Mouse (Mus musculus) neural tube, embryonic 10.5 days (tissue): ENCODE results near the gene Stn1.

Source experiments
- DNase-seq: peaks from one replicate; pipeline ENCODE4 v3.0.0-alpha.2; 2017; ENCODE audit warnings: low spot score; ENCODE audit errors: extremely low spot score

Stn1 gene

DNA sequence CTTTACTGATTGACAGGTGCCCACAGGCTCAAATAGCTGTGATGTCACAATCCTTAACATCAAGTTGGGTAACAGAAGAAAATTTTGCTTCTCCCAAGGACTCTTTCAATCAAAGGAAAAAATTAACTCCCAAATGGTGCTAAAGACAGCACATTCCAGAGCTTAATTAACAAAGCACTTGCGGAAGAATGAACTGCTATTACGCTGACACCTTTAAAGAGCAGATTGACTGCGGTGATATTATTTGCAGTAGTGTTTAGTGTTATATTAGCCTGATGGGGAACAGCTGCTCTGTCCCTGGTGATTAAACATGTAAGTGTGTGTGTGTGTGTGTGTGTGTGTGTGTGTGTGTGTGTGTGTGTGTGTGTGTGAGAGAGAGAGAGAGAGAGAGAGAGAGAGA, 7.7 kb upstream of the Stn1 start:
- no peak for DNase-seq

DNA sequence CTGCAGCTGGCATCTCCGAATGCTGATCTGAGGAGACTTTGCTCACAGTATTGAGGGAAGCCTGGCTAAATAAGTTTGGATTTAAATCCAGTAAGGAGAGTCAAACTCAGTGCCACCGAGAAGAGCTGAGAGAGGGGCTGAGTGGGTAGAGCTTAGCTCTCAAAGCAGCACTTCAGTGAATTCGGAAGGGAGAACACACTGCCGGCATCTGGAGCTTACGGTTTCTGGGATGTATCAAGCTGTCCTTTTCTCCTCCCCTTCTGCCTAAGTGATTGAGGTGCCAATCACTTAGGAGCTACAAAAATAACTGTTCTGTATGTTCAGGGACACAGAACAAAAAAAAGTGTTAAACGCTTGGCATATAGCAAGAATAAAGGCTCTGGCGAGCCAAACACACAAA, 5.1 kb upstream of the Stn1 start:
- no peak for DNase-seq

DNA sequence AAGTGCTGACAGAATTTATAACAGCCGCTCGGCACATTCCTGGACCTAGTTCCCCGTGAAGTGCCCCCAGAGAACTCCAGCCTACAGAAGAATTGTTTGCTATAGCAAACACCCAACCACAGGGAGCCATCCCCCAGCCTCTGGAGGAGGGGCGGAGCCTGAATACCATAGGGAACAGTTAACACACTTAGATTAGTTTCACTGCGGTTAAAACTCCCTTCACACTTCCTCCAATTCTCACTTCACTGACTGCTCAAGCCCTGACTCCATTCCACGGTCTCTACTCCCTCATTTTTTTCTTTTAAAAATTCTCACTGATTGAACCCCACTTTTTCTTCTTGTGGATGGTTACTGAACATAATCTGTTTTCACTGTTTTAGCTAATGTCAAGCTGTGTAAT, 1.5 kb upstream of the Stn1 start:
- no peak for DNase-seq

DNA sequence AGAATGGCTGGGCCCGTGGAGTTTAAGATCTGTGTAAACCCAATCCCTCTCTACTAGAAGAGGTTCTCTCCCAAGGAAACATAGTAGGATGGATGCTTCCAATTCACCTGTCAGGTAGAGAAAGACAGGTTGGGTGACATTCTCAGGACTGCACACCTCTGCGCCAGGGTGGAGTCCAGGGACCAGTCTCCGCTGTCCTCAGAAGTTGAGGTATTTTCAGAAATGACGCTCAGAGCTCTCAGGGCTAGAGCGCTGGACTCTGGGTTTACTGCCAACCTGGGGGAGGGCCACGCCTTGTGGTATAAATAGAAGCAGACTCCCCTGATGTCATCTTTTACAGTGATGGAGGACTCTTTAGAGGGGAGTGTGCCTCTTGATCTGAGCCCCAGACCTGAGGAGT, 572 bp upstream of the Stn1 start:
- DNase-seq: no peak

DNA sequence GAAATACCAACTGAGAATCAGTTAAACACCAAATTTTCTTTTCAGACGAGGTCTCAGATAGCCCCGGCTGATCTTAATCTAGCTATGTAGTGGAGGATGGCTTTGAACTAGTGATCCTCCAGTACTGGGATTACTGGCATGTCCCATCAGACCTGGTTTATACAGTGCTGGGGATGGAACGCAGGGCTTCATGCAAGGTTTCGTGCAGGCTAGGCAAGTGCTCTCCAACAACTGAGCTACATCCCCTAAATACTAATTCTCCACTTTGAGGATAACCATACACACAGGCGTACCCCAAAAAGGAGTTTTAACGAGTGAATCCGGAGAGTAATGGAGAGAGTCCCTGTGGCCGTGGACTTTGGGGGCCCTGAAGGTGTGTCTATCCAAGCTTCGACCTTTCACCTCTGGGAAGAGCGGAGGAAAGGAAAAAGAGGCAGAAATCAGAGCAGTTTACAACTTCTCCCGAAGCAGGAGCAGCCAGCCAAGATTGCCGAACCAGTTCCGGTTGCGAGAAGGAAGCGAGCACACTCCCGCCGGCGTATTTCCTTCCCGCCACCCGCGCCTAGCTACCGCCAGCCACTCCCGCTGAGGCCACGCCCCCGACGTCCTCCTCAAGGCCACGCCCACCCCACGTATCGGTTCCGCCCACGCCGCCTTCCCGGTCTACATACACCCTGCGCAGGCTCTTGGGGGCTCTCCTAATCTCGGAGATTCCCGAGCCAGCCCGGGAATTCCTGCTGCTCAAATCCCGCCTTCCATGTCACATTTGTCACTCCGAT, 597 bp downstream of the Stn1 start:
- DNase-seq: peak; percentile 99

DNA sequence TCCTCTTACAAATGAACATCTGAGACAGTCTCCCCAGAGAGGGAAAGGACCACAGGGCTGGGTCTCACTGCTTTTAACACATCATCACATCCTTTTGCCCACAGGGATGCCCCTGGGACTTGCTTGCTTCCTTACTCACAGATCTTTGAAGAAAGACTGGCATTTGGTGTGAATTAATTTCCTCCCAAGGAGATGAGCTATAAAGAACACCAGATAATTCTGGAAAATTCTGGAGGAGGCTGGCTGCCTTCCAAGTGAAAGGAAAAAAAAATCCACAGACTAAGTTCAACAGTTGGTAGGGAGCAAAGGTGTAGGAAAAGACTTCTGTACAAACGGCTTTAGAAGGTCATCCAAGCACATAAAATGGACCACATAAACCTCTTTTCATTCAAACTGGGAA, 3.2 kb downstream of the Stn1 start:
- DNase-seq: no peak

DNA sequence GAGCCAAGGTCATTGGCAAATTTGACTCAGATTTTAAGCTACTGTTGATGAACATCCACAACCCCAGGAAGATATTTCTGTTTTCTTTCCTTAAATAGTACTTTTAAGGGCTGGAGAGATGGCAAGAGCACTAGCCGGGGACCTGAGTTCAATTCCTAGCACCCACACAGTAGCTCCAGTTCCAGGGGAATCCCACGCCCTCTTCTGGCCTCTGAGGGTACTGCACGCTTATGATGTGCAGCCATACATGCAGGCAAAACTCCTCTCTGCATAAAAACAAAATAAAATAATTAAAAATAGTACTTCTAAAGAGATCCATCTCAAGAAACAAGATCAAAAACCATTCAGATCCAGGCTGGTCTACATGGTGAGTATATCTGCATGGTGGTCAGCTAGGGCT, 4.9 kb downstream of the Stn1 start:
- DNase-seq: no peak

DNA sequence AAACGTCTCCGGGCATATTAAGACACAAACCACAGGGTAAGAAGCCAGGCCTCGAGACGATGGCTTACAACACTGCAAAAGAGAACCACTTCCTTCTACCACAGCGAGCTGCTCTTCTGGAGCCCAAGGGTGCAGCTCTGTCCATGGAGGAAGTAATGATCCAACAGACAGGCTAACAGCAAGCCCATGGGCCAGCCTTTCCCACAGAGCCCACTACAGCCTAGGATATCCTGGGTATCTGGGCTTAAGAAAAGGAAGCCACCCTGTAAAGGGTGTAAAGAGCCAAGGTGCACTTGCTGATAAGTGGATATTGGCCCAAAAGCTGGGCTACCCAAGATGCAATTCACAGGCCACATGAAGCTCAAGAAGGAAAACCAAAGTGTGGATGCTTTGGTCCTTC, 6.0 kb downstream of the Stn1 start:
- no peak for DNase-seq

DNA sequence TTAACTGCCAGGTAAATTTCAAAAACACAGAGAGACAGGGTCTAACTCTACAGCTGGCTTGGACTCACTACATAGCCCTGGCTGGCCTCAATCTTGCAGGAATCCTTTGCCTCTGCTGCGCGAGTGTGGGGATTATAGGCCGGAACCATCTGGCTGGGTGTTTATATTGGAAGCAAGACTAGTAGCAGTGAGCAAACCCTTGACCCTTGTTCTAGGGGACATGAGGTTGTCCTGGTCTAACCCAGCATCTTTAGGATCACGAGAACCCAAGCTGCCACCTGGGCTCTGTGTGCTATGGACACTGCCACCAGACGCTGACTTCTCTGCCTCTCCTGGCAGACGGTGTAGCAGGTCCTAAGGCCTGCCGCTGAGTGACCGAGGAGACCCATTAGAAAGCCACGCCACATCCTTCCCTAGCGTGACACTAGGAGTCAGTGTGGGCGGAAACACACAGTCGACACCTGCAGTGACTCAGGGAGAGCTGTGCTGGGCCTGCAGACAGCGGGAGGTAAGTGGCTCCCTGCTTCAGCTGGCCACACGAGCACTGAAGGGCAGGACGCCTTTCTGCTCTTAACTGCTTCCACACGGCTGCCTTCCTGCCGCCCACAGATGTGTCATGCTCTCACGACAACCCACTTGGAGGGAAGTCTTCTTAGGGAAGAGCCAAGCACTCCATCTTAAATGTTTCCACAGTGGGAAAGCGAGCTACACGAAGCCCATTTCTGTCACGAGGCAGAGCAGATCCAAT, 10.9 kb downstream of the Stn1 start:
- no peak for DNase-seq

DNA sequence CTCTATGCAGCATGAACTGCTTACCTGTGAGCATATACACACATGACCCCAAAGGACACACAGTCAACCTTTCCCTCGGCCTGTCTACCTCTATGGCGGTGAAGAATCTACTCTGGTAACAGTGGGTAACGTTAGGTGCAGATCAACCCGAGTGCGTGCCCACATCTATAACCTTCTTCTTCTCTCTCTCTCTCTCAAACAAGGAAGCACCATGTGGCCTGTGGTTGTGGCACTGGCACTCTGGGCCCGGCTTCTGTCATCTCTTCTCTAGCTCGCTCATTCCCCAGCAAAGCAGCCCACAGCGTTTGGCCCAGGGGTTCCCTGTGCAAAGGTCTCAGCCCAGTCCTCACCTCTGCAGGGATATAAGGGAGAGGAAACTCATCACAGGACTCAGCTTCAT, 12.4 kb downstream of the Stn1 start:
- no peak for DNase-seq

DNA sequence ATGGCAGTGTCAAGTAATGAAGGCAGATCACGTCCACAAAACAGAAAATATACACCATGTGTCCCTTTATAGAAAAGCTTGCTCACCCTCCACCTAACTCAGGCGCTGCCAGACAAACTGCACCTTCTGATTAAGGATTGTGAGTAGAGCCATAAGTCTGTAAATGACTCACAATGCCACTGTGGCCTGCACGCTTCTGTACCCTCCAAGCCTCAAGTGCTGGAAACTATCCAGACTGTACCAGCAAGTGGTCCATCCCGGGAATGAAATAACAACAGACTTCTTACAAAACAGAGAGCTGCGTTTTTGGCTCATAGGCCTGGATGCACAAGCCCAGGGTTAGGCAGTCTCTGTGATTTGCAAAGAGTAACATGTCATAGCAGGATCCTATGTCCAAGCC, 15.9 kb downstream of the Stn1 start:
- DNase-seq: no peak

DNA sequence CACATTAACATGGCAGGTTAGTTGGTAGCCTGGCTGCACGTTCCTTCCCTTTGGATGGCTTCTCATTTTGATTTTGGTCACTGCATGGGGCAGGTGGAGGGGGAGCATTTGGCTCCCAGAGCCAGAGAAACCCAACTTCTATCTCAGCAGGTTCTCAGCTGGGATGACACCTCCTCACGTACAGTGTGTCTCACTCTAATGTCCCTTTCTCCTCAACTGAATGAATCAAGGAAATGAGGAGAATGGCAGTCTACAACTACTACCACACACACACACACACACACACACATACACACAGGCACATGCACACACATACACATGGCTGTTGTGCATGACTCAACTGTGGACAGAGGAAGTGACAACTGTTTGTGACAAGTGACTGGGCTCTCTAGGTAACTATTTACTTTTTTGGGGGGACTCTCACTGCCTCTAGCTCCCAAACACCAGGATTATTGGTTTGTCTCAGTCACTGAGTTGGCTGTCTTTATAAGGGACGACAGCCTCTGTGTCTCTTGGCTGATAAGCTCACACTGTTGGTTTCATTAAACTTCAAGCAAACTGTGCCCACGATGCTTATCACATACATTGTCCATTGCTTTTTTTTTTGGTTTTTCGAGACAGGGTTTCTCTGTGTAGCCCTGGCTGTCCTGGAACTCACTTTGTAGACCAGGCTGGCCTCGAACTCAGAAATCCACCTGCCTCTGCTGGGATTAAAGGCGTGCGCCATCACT, 18.0 kb downstream of the Stn1 start:
- DNase-seq: no peak

DNA sequence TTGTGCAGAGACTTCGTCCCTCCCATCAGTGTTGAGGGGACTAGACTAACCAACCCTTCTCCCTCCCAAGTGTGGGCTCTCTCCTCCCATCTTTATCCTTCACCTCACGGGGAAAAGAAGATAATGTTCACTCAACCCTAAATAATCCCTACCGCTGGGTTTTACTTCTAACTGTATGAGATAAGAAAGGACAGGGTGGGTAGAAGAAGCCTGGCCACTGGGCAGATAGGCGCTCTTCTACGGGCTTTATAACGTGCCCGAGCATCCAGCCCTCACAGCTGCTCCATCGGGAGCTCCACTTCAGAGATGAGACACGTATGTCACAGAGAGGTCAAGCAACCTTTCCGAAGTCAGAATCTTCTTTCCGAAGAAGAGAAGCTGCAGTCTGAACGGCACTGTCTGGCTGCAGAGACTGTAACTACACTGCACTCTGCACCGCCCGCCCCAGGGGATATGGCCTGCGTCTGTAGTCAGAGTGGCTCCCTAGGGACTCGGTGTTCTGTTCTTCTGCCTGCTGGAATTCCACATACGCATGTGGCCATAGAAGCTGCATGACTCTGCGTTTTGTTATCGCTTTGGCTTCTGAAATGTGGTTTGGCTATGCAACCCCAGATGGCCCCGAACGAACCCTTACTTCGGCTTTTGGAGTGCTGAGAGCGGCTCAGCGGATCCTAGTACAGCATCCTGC, 18.7 kb downstream of the Stn1 start:
- DNase-seq: no peak

DNA sequence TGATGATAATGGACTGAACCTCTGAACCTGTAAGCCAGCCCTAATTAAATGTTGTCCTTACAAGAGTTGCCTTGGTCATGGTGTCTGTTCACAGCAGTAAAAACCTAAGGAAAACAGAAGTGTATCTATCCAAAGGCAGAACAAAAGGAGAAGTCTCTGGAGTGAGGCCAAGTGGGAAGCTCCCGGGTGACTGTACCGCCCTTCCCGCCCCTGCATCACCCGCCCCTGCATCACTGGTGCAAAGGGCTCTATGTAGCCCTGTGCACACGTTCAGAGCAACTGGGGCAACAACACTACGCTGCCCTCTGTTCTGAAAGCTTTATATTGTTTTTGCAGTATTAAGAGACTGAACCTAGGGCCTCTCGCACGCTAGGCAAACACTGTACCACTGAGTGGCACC, 19.7 kb downstream of the Stn1 start:
- no peak for DNase-seq

DNA sequence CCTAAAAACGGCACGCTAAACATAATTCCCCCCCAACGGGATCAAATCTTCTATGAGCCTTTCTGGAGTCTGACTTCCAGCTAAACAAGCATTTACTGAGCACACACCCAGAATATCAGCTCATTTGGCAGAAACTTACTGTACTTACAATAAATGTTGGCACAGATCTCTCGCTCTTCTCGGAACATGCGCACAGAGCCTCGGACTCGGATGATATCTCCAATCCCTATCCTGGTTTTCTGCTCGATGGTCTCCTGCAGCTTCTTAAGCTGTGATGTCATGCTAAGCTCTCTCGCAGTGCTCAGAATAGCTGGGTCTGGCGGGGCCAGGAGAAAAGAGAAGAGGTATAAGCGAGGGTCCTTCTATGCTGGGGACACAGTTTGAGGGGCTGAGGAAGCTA, 20.4 kb downstream of the Stn1 start:
- no peak for DNase-seq

DNA sequence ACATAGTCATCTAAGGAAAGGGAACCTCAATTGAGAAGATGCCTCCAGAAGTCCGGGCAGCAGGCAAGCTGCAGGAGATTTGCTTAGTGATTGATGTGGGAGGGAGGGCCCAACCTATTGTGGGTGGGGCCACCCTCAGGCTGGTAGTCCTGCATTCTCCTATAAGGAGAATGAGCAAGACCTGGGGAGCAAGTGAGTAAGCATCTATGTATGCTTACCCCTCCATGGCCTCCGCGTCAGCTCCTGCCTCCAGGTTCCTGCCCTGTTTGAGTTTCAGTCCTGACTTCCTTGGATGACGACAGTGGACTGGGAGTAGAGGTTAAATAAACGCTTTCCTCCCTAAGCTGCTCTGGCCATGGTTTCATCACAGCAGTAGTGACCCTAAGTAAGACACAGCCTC, 22.2 kb downstream of the Stn1 start:
- DNase-seq: no peak

DNA sequence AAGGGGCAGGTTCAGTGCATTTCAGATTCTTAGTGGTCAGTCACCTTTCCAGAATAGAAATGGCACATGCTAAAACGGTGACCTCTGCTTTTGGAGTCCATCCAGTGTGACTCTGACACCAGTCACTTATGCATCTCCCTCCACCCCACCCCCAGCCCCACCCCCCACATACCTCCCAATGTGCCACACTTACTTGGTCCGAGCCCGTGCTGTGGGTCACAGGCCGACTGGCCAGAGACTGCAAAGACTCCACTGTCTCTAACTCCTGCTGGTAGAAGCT, 23.7 kb downstream of the Stn1 start:
- no peak for DNase-seq

DNA sequence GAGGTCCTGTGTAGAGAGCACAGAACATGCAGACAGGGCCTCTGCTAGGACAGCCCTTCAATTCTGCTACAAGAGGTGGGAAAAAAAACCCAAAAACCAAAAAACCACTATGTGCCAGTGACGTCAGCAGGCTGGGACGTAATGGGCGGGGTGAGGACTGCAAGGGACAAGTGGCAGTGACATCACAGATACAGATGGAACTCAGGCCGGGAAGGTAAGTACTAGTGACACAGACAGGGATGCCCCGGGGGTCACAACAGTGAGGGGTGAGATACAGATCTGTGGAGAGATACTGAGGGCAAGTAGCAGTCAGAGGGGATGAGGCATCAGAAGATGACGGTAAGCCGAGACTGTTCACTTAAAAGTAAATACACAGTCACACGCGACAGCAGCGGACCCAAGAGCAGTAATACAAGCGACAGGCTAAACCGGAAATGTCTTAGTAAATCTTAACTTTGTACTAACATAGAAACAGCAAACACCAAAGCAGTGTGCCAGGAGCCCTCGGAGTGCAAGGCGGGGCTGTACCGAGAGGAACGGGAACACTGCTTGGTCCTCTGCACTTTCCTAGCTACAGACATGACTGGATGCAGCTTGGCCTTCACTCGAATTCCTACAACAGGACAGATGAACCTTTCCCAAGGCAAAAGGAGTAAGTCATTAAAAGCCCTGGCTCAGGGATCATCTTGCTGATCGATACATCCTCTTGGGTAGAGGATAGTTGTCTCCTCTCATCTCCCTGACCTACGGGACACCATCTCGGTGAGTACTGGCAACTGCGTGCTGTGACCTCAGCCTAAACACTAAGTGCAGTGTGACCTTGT, 24.3 kb downstream of the Stn1 start:
- DNase-seq: no peak

DNA sequence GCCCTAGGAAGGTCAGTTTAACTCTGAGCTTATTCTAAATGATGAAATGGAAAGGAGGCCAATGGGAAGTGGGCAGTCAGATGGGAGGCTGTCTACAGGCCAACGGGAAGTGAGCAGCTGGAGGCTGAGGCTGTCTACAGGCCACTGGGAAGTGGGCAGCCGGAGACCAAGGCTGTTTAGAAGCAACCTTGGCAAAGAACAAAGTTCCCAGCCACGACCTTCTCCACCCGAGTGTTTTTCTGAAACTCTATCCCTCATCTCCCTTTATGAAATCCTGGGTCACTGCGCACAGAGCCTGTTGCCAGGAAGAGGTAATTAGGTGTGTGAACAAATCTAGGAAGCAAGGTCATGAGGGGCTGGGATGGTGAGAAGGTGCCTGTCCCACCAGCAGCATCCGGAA, 25.3 kb downstream of the Stn1 start:
- DNase-seq: no peak

DNA sequence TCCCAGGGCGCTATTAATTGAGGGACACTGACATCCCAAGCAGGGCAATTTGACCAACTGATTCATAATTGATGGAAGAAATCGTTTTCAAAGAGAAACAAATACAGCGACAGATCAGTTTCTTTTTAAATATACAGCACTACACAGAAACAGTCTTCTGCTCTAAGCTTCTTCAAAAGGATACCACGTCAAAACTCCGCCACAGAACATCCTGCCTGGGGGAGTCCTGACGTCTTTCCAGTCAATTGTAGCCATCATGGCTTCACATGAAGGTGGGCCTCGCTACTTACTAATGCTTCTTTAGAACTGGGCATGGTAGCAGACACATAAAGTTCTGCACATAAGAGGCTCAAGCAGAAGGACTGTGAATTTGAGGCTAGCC, 26.0 kb downstream of the Stn1 start:
- DNase-seq: no peak
